Mouse (Mus musculus) cerebellum, adult 2 months (tissue): ENCODE results near the gene Aplnr. TPM values are rescaled to one million over a fixed set of nuclear protein-coding genes. Genes with fewer than 3 reads are reported as not detected.

ENCODE experiments used
- DNase-seq, 2 experiments: peaks; one replicate each; pipeline ENCODE4 v3.0.0; 2021
- H3K27ac ChIP-seq: fragments of 200-500 bp; 2 replicates; pipeline ENCODE4 v1.5.1; 2012; ENCODE audit warnings: low read length, control low read depth, inconsistent platforms; ENCODE audit not compliant: insufficient read depth
- H3K27me3 ChIP-seq: fragments of 200-500 bp; 2 replicates; pipeline ENCODE4 v1.6.1; 2012; ENCODE audit warnings: inconsistent platforms, mild to moderate bottlenecking, low read length, moderate library complexity; ENCODE audit not compliant: control insufficient read depth, insufficient read depth
- H3K4me1 ChIP-seq: fragments of 200-500 bp; 2 replicates; pipeline ENCODE4 v1.6.1; 2011; ENCODE audit warnings: low read length; ENCODE audit not compliant: control insufficient read depth, insufficient read depth
- H3K4me3 ChIP-seq: fragments of 200-500 bp; replicated peaks from 2 replicates; pipeline ENCODE3; 2011; ENCODE audit warnings: mild to moderate bottlenecking, low read depth, low read length, control low read depth; ENCODE audit not compliant: insufficient read depth
- CTCF ChIP-seq: fragments of 200-500 bp; IDR thresholded peaks from 2 replicates; pipeline ENCODE4 v1.5.1; 2011; ENCODE audit warnings: low read depth, mild to moderate bottlenecking, control low read depth, low read length, moderate library complexity, borderline replicate concordance; ENCODE audit not compliant: insufficient read depth
- POLR2A ChIP-seq: fragments of 200-500 bp; IDR thresholded peaks from 2 replicates; pipeline ENCODE4 v1.6.1; 2011; ENCODE audit warnings: low read length, control low read depth, borderline replicate concordance; ENCODE audit not compliant: insufficient read depth
- WGBS: fragments of 180-500 bp; shearing (Covaris S2); methylation state at CpG from one replicate; pipeline ENCODE4 v1.1.7; 2018; 5-methylcytosine and 5-hydroxymethylcytosine counted together
- polyA plus RNA-seq: library from polyadenylated mRNA; depleted of rRNA; stranded (reverse); fragments of >200 nt; gene quantifications from 2 replicates; pipeline ENCODE4 v1.2.3, GENCODE M21; 2012; rRNA removed

Aplnr gene
- polyA plus RNA-seq, 1 experiment: 1.3 TPM

DNA sequence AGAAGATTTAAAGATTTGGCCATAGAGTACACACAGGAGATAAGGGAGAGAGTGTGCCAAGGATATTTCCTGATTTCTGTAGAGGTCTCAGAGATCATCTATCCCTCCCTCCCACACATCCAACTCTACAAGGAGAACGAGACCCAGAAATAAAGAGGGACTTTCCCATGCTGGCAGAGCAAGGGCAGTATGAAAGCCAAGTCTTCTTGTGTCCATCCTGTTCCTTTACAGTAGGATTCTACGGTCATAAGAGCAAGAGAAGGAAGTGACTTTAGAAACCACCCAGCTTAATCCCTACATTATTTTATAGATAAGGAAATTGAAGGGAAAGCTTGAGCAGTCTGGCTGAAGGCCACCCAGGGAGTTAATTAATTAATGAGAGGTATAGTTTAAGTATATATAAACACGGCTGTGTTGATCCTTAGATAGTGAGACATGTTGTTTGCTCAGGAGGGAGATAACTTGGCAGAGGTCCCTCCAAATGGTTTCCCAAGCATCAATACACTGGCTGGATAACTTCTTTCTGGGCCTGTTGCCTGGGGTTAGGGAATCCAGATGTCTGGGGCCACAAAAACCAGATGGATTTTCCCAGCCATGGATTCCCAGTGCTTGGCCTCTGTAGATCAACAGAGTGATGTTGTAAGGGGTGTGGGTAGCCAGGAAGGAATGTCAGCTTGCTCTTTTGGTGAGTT, 36.2 kb downstream of the Aplnr start:
- Histone ChIP-seq H3K27ac (no peak overlapping the region), H3K4me3 (no peak overlapping the region), H3K4me1 (no peaks in the 10 kb centered on the region), H3K27me3 (no peaks in the 10 kb centered on the region; the same call in 1 of the 2 replicates)
- WGBS: 63% methylated on average over 3 of the region's 3 CpGs
- no peak for TF ChIP-seq CTCF
- no peak for TF ChIP-seq POLR2A
- no peak for DNase-seq

DNA sequence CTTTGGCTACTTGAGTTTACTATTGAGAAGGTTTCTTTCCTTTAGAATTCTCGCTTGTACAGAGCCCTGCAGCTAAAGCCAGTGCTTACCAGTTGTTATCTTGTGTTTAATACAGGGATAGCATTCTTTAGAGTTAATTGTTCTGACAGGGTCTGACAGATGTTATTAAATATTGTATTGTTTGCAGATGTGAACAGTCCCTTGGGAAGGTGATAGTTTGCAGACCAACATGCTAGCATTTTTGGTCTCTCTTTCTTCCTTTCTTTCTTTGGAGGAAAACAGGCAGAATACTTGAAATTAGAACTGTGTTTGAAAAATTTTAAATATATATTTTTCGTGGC, 36.7 kb downstream of the Aplnr start:
- Histone ChIP-seq H3K27me3 (no peaks in the 10 kb centered on the region; the same call in 1 of the 2 replicates), H3K4me1 (no peaks in the 10 kb centered on the region), H3K4me3 (no peak overlapping the region), H3K27ac (no peak overlapping the region)
- TF ChIP-seq CTCF: no peak
- no peak for TF ChIP-seq POLR2A
- DNase-seq: no peak
- WGBS: 92% methylated on average over 2 of the region's 2 CpGs

DNA sequence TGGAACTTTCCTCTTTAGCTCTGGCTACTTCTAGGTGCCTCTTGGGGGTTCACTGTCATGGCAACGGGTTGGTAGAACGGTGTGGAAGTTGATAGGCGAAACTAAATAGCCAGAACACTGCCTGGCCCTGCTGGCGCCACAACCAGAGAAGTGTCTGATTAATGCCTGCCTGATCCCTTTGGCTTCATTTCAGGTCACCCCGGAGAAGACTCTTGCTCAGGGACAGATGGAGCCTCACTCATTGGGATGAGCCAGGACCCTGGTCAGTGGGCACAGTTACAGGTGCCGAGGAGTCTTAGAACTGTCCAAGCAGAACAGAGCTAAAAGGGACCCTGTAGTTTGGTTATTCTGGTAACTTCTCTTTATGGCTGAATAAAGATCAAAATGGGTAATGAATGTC, 37.5 kb downstream of the Aplnr start:
- 12% methylated on average over 6 of the region's 6 CpGs for WGBS
- TF ChIP-seq CTCF (no peak), POLR2A (no peak)
- no peak overlapping the region for H3K4me3 ChIP-seq

DNA sequence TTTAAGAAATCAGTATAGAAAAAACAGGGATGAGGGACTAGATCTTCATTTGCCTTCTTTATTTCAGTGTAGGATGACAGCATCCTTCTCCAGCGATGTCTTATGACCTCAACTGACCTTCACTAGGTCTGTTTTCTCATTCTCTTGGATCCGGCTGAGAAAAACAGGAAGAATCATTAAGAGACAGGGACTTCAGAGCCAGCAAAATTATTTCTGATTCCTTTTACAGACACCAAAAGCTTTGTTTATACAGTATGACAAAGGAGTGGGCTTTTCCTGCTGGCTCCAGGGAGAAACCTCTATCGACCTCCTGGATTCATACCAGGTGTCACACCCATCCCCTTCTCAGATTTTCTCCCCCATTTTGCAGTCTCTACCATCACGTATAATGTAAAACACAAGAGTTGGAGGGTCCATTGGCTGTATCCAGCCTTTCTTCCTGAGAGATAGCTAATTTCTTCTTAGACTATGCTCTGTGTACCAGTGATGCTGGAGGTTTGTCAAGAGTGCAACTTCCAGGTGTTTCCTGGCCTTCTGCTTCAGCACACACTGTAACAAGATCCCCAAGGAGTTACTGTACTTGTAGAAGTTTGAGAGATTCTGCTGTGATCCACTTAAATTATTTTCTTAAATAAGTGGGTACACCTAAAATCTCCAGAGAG, 42.2 kb downstream of the Aplnr start:
- Histone ChIP-seq H3K27ac (no peak overlapping the region), H3K27me3 (no peaks in the 10 kb centered on the region), H3K4me1 (no peaks in the 10 kb centered on the region), H3K4me3 (no peak overlapping the region)
- no peak for DNase-seq
- WGBS: 85% methylated on average over 4 of the region's 4 CpGs
- TF ChIP-seq POLR2A (no peak), CTCF (no peak)

More for the DNA sequence above, 37.5 kb downstream of the Aplnr start:
- no peaks in the 10 kb centered on the region for H3K4me1 ChIP-seq
- no peaks in the 10 kb centered on the region; the same call in 1 of the 2 replicates for H3K27me3 ChIP-seq
- H3K27ac ChIP-seq: no peak overlapping the region
- DNase-seq: peak in 1 of 2 experiments; percentile 5

DNA sequence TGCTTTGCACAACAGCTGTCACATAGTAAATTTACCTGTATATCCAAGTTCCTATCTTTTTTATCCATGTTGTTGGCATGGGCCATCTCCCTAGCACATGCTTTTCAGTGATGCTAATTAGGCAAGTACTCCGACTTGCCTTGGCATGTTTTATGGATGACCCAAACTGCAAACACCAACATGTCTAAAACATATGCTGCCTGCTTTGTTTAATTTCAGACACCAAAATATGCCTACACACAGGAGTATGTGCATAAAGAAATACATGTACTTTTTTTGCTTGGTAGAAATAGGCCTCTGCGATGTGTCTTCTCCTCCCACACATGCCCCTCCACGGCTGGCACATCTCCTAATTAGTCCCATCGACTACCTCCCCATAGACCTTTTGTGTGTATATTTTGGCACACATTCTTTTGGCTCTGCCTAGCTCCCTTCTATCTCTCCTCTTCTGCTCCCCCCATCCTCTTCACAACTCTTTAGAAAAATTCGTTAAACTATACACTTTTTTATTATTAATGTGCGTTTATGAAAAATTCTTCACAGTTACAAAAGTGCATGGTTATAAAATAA, 51.6 kb downstream of the Aplnr start:
- no peak for DNase-seq
- whole genome bisulfite sequencing: 48% methylated on average over 6 of the region's 6 CpGs
- H3K27me3 ChIP-seq: no peaks in the 10 kb centered on the region
- H3K4me3 ChIP-seq: no peak overlapping the region
- H3K4me1 ChIP-seq: no peaks in the 10 kb centered on the region
- no peak overlapping the region for H3K27ac ChIP-seq
- no peak for TF ChIP-seq CTCF
- no peak for TF ChIP-seq POLR2A

Other genes starting within 250 kb of the Aplnr start
- gene Rtn4rl2, start 249.5 kb upstream of the Aplnr start, polyA plus RNA-seq: 1.2 and 1.7 TPM in 2 replicates
- gene Slc43a3, start 199.6 kb upstream of the Aplnr start, polyA plus RNA-seq: 0.82 and 1.3 TPM in 2 replicates
- 0.14 and 0.23 TPM in 2 replicates for gene Prg2, start 155.8 kb upstream of the Aplnr start, polyA plus RNA-seq
- gene Prg3, start 148.0 kb upstream of the Aplnr start, polyA plus RNA-seq: not detected in 2 replicates
- gene Ssrp1, start 99.0 kb upstream of the Aplnr start, polyA plus RNA-seq: 117 TPM in 2 replicates
- gene P2rx3, start 98.8 kb upstream of the Aplnr start, polyA plus RNA-seq: 1.6 TPM in 2 replicates
- gene Tnks1bp1, start 88.2 kb upstream of the Aplnr start, polyA plus RNA-seq: 38.4 and 39.6 TPM in 2 replicates
- 7.3 and 8.3 TPM in 2 replicates for gene Lrrc55, start 61.0 kb downstream of the Aplnr start, polyA plus RNA-seq
- gene Olfr987, start 203.1 kb downstream of the Aplnr start, polyA plus RNA-seq: not detected in 2 replicates
- gene Olfr988, start 227.0 kb downstream of the Aplnr start, polyA plus RNA-seq: not detected in 2 replicates